Mouse (Mus musculus) cerebellum, adult 2 months (tissue): Measurements from ENCODE around the gene Vmn1r74. TPM values are rescaled to one million over a fixed set of nuclear protein-coding genes. Genes with fewer than 3 reads are reported as not detected.
"Not testable (repeated sequence)": the region's sequence is repeated elsewhere in the genome, so short reads cannot be mapped to it uniquely, and the experiment has no call there.

Source experiments
- DNase-seq, 2 experiments: peaks; one replicate each; pipeline ENCODE4 v3.0.0; 2021
- H3K27ac ChIP-seq: fragments of 200-500 bp; 2 replicates; pipeline ENCODE4 v1.5.1; 2012; ENCODE audit warnings: low read length, control low read depth, inconsistent platforms; ENCODE audit not compliant: insufficient read depth
- H3K27me3 ChIP-seq: fragments of 200-500 bp; 2 replicates; pipeline ENCODE4 v1.6.1; 2012; ENCODE audit warnings: inconsistent platforms, mild to moderate bottlenecking, low read length, moderate library complexity; ENCODE audit not compliant: control insufficient read depth, insufficient read depth
- H3K4me1 ChIP-seq: fragments of 200-500 bp; 2 replicates; pipeline ENCODE4 v1.6.1; 2011; ENCODE audit warnings: low read length; ENCODE audit not compliant: control insufficient read depth, insufficient read depth
- H3K4me3 ChIP-seq: fragments of 200-500 bp; replicated peaks from 2 replicates; pipeline ENCODE3; 2011; ENCODE audit warnings: mild to moderate bottlenecking, low read depth, low read length, control low read depth; ENCODE audit not compliant: insufficient read depth
- CTCF ChIP-seq: fragments of 200-500 bp; IDR thresholded peaks from 2 replicates; pipeline ENCODE4 v1.5.1; 2011; ENCODE audit warnings: low read depth, mild to moderate bottlenecking, control low read depth, low read length, moderate library complexity, borderline replicate concordance; ENCODE audit not compliant: insufficient read depth
- POLR2A ChIP-seq: fragments of 200-500 bp; IDR thresholded peaks from 2 replicates; pipeline ENCODE4 v1.6.1; 2011; ENCODE audit warnings: low read length, control low read depth, borderline replicate concordance; ENCODE audit not compliant: insufficient read depth
- WGBS: fragments of 180-500 bp; shearing (Covaris S2); methylation state at CpG from one replicate; pipeline ENCODE4 v1.1.7; 2018; 5-methylcytosine and 5-hydroxymethylcytosine counted together
- polyA plus RNA-seq: library from polyadenylated mRNA; depleted of rRNA; stranded (reverse); fragments of >200 nt; gene quantifications from 2 replicates; pipeline ENCODE4 v1.2.3, GENCODE M21; 2012; rRNA removed

Vmn1r74 gene
- polyA plus RNA-seq: not detected in 2 replicates

- Histone ChIP-seq H3K27me3 (no peaks in the 10 kb centered on the region), H3K4me1 (no peaks in the 10 kb centered on the region), H3K27ac (no peak within 1 kb of the TSS), H3K4me3 (no peak within 1 kb of the TSS)
- no peak for DNase-seq
- 66% methylated on average over 2 of the region's 2 CpGs for WGBS
- TF ChIP-seq CTCF (no peak), POLR2A (no peak)
Measured at GRCm38 (mm10) chr7:11833680-11834079, at the start of gene Vmn1r74. Vmn1r74 (plus strand) TSS chr7:11833980.

- H3K27me3 ChIP-seq: no peaks in the 10 kb centered on the region
- no peak overlapping the region for H3K4me3 ChIP-seq
- no peak overlapping the region for H3K27ac ChIP-seq
- H3K4me1 ChIP-seq: no peaks in the 10 kb centered on the region
- no peak for TF ChIP-seq POLR2A
- no peak for TF ChIP-seq CTCF
- DNase-seq: no peak
Measured at GRCm38 (mm10) chr7:11813751-11814150, 20.0 kb upstream of the Vmn1r74 start.

GRCm38 (mm10) chr7:11822166-11822565 lies 11.6 kb upstream of the Vmn1r74 start:
- TF ChIP-seq POLR2A (no peak), CTCF (no peak)
- Histone ChIP-seq H3K4me1 (no peaks in the 10 kb centered on the region), H3K4me3 (no peak overlapping the region), H3K27me3 (no peaks in the 10 kb centered on the region), H3K27ac (no peak overlapping the region)
- DNase-seq: no peak
- WGBS: 83% methylated on average over 1 of the region's 1 CpGs

- not testable (repeated sequence) for H3K4me3 ChIP-seq, H3K4me1 ChIP-seq, H3K27me3 ChIP-seq, DNase-seq, H3K27ac ChIP-seq
- WGBS: 81% methylated on average over 9 of the region's 9 CpGs
Measured at GRCm38 (mm10) chr7:11823246-11823645, 10.5 kb upstream of the Vmn1r74 start.

- Histone ChIP-seq H3K4me3 (no peak within 1 kb of the TSS), H3K27me3 (no peaks in the 10 kb centered on the region), H3K4me1 (no peaks in the 10 kb centered on the region), H3K27ac (no peak within 1 kb of the TSS)
- TF ChIP-seq CTCF (no peak), POLR2A (no peak)
- DNase-seq: no peak
Measured at GRCm38 (mm10) chr7:11874330-11874729, 40.5 kb downstream of the Vmn1r74 start, which contains the start of gene Vmn1r75. Vmn1r75 (plus strand) TSS chr7:11874630.

Other genes starting within 250 kb of the Vmn1r74 start
- gene Zscan4-ps3, start 224.7 kb upstream of the Vmn1r74 start, polyA plus RNA-seq: not detected in 2 replicates
- gene Vmn1r72, start 153.8 kb upstream of the Vmn1r74 start, polyA plus RNA-seq: not detected in 2 replicates
- gene Vmn1r73, start 103.7 kb upstream of the Vmn1r74 start, polyA plus RNA-seq: not detected in 2 replicates
- not detected in 2 replicates for gene Vmn1r75, start 40.6 kb downstream of the Vmn1r74 start, polyA plus RNA-seq
- gene Vmn1r76, start 104.2 kb downstream of the Vmn1r74 start, polyA plus RNA-seq: not detected in 2 replicates
- gene Vmn1r77, start 202.8 kb downstream of the Vmn1r74 start, polyA plus RNA-seq: not detected in 2 replicates